Mouse (Mus musculus): ENCODE results near the gene Ube2q2. TPM values are rescaled to one million over a fixed set of nuclear protein-coding genes. Genes with fewer than 3 reads are reported as not detected.
"Not testable (repeated sequence)": the region's sequence is repeated elsewhere in the genome, so short reads cannot be mapped to it uniquely, and the experiment has no call there.

Ube2q2 gene
- polyA plus RNA-seq, 1 experiment, result 8.9 TPM

GRCm38 (mm10) chr9:55110059-55110834, 38.4 kb upstream of the Ube2q2 start:
- Histone ChIP-seq H3K79me2 (ENCODE audit: control insufficient read depth, insufficient read depth) (no peaks in the 10 kb centered on the region), H3K4me2 (ENCODE audit: low read depth) (no peak overlapping the region), H3ac (ENCODE audit: control insufficient read depth, insufficient read length) (no peak overlapping the region), H3K27me3 (ENCODE audit: control insufficient read depth, insufficient read depth, insufficient read length) (no peaks in the 10 kb centered on the region), H3K36me3 (ENCODE audit: control insufficient read depth, insufficient read depth) (no peaks in the 10 kb centered on the region), H3K4me3 (no peak overlapping the region)
- TF ChIP-seq MYOD1 (IDR thresholded peaks at IDR 0.05; ENCODE audit: control insufficient read depth in 1 of 3, insufficient read length in 2 of 3, low read depth in 2 of 3), result no peak
- no peak for TF ChIP-seq POLR2A (IDR thresholded peaks at IDR 0.05; ENCODE audit: insufficient read length, low read depth)
- TF ChIP-seq USF1 (IDR thresholded peaks at IDR 0.05; ENCODE audit: low read depth), result no peak
- no peak for TF ChIP-seq E2F4 (IDR thresholded peaks at IDR 0.05; ENCODE audit: insufficient read depth)
- no peak for TF ChIP-seq TCF3 (IDR thresholded peaks at IDR 0.05; ENCODE audit: insufficient read length, low read depth)
- no peak for TF ChIP-seq POLR2AphosphoS2 (IDR thresholded peaks at IDR 0.05; ENCODE audit: insufficient read length, low read depth)
- TF ChIP-seq CEBPB (IDR thresholded peaks at IDR 0.05; ENCODE audit: insufficient read depth, poor library complexity, severe bottlenecking), result no peak
- TF ChIP-seq TCF12 (IDR thresholded peaks at IDR 0.05; ENCODE audit: insufficient read depth, poor library complexity, severe bottlenecking), result no peak
- no peak for TF ChIP-seq REST (IDR thresholded peaks at IDR 0.05; ENCODE audit: insufficient read depth, insufficient read length)
- no peak for TF ChIP-seq MAX (IDR thresholded peaks at IDR 0.05; ENCODE audit: low read depth)
- TF ChIP-seq MYOG (IDR thresholded peaks at IDR 0.05; ENCODE audit: control insufficient read depth in 1 of 3, insufficient read depth in 1 of 3, insufficient read length in 2 of 3, low read depth in 2 of 3), result no peak
- no peak for TF ChIP-seq SRF (IDR thresholded peaks at IDR 0.05; ENCODE audit: control insufficient read depth, insufficient read length, low read depth)

GRCm38 (mm10) chr9:55110835-55111217, 37.8 kb upstream of the Ube2q2 start:
- H3K4me2 ChIP-seq (ENCODE audit: low read depth); H3K79me2 ChIP-seq (ENCODE audit: control insufficient read depth, insufficient read depth); H3K36me3 ChIP-seq (ENCODE audit: control insufficient read depth, insufficient read depth); H3K27me3 ChIP-seq (ENCODE audit: control insufficient read depth, insufficient read depth, insufficient read length); H3K4me3 ChIP-seq; H3ac ChIP-seq (ENCODE audit: control insufficient read depth, insufficient read length): not testable (repeated sequence)

- TF ChIP-seq CEBPB (IDR thresholded peaks at IDR 0.05; ENCODE audit: insufficient read depth, poor library complexity, severe bottlenecking) (no peak), POLR2A (IDR thresholded peaks at IDR 0.05; ENCODE audit: insufficient read length, low read depth) (no peak), USF1 (IDR thresholded peaks at IDR 0.05; ENCODE audit: low read depth) (no peak), TCF12 (IDR thresholded peaks at IDR 0.05; ENCODE audit: insufficient read depth, poor library complexity, severe bottlenecking) (no peak), TCF3 (IDR thresholded peaks at IDR 0.05; ENCODE audit: insufficient read length, low read depth) (no peak), MAX (IDR thresholded peaks at IDR 0.05; ENCODE audit: low read depth) (no peak), POLR2AphosphoS2 (IDR thresholded peaks at IDR 0.05; ENCODE audit: insufficient read length, low read depth) (no peak), MYOD1 (IDR thresholded peaks at IDR 0.05; ENCODE audit: control insufficient read depth in 1 of 3, insufficient read length in 2 of 3, low read depth in 2 of 3) (no peak), MYOG (IDR thresholded peaks at IDR 0.05; ENCODE audit: control insufficient read depth in 1 of 3, insufficient read depth in 1 of 3, insufficient read length in 2 of 3, low read depth in 2 of 3) (no peak), REST (IDR thresholded peaks at IDR 0.05; ENCODE audit: insufficient read depth, insufficient read length) (no peak), E2F4 (IDR thresholded peaks at IDR 0.05; ENCODE audit: insufficient read depth) (no peak), SRF (IDR thresholded peaks at IDR 0.05; ENCODE audit: control insufficient read depth, insufficient read length, low read depth) (no peak)
- no peak overlapping the region for H3ac ChIP-seq (ENCODE audit: control insufficient read depth, insufficient read length)
- no peaks in the 10 kb centered on the region for H3K36me3 ChIP-seq (ENCODE audit: control insufficient read depth, insufficient read depth)
- H3K27me3 ChIP-seq (ENCODE audit: control insufficient read depth, insufficient read depth, insufficient read length), result no peaks in the 10 kb centered on the region
- no peak overlapping the region for H3K4me2 ChIP-seq (ENCODE audit: low read depth)
- no peak overlapping the region for H3K4me3 ChIP-seq
- no peaks in the 10 kb centered on the region for H3K79me2 ChIP-seq (ENCODE audit: control insufficient read depth, insufficient read depth)
Observed at GRCm38 (mm10) chr9:55114752-55115151, 33.9 kb upstream of the Ube2q2 start.

GRCm38 (mm10) chr9:55117293-55118055, 31.2 kb upstream of the Ube2q2 start:
- no peaks in the 10 kb centered on the region for H3K36me3 ChIP-seq (ENCODE audit: control insufficient read depth, insufficient read depth)
- no peaks in the 10 kb centered on the region for H3K27me3 ChIP-seq (ENCODE audit: control insufficient read depth, insufficient read depth, insufficient read length)
- H3K4me3 ChIP-seq, result no peak overlapping the region
- H3K79me2 ChIP-seq (ENCODE audit: control insufficient read depth, insufficient read depth), result no peaks in the 10 kb centered on the region
- no peak overlapping the region for H3ac ChIP-seq (ENCODE audit: control insufficient read depth, insufficient read length)
- no peak overlapping the region for H3K4me2 ChIP-seq (ENCODE audit: low read depth)
- TF ChIP-seq USF1 (IDR thresholded peaks at IDR 0.05; ENCODE audit: low read depth), result no peak
- TF ChIP-seq SRF (IDR thresholded peaks at IDR 0.05; ENCODE audit: control insufficient read depth, insufficient read length, low read depth), result no peak
- no peak for TF ChIP-seq TCF12 (IDR thresholded peaks at IDR 0.05; ENCODE audit: insufficient read depth, poor library complexity, severe bottlenecking)

GRCm38 (mm10) chr9:55122586-55122985, 26.1 kb upstream of the Ube2q2 start:
- no peaks in the 10 kb centered on the region for H3K79me2 ChIP-seq (ENCODE audit: control insufficient read depth, insufficient read depth)
- H3K36me3 ChIP-seq (ENCODE audit: control insufficient read depth, insufficient read depth), result no peaks in the 10 kb centered on the region
- H3K27me3 ChIP-seq (ENCODE audit: control insufficient read depth, insufficient read depth, insufficient read length), result no peaks in the 10 kb centered on the region
- no peak overlapping the region for H3ac ChIP-seq (ENCODE audit: control insufficient read depth, insufficient read length)
- no peak overlapping the region for H3K4me3 ChIP-seq
- TF ChIP-seq E2F4 (IDR thresholded peaks at IDR 0.05; ENCODE audit: insufficient read depth) (no peak), POLR2AphosphoS2 (IDR thresholded peaks at IDR 0.05; ENCODE audit: insufficient read length, low read depth) (no peak), MYOD1 (IDR thresholded peaks at IDR 0.05; ENCODE audit: control insufficient read depth in 1 of 3, insufficient read length in 2 of 3, low read depth in 2 of 3) (no peak), TCF3 (IDR thresholded peaks at IDR 0.05; ENCODE audit: insufficient read length, low read depth) (no peak), SRF (IDR thresholded peaks at IDR 0.05; ENCODE audit: control insufficient read depth, insufficient read length, low read depth) (no peak), POLR2A (IDR thresholded peaks at IDR 0.05; ENCODE audit: insufficient read length, low read depth) (no peak), TCF12 (IDR thresholded peaks at IDR 0.05; ENCODE audit: insufficient read depth, poor library complexity, severe bottlenecking) (no peak), REST (IDR thresholded peaks at IDR 0.05; ENCODE audit: insufficient read depth, insufficient read length) (no peak), MYOG (IDR thresholded peaks at IDR 0.05; ENCODE audit: control insufficient read depth in 1 of 3, insufficient read depth in 1 of 3, insufficient read length in 2 of 3, low read depth in 2 of 3) (no peak)
- H3K4me2 ChIP-seq (ENCODE audit: low read depth), result no peak overlapping the region
